Mouse (Mus musculus) urinary bladder, postnatal 14 days (tissue): ENCODE measurements at regions not wholly inside any gene's neighbourhood (a gene's known extent, or its start where the extent isn't known, plus 50 kb on each side); places are given as distances from the start of the nearest gene placed in this dataset.

ENCODE experiments used
- DNase-seq: peaks from one replicate; pipeline ENCODE4 v3.0.0; 2021; ENCODE audit warnings: low spot score

DNA sequence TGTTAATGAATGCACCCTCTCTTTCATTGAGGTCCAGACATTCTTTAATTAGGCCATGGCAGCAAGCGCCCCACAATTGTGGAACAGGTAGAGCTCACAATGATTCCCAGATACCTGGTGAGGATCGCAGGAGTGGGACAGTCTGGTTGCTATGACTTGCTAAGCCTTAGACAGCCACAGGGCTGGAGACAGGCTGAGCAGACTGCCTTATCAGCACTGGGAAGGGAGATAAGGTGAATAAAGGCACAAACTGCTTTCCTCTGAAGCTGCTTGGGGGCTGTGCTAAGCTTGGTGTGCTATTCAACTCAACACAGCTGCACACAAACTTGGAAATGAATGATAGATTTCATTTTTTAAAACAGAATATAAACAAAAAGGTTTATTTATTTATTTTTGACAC, 159.8 kb upstream of the Masp1 start:
- no peak for DNase-seq

DNA sequence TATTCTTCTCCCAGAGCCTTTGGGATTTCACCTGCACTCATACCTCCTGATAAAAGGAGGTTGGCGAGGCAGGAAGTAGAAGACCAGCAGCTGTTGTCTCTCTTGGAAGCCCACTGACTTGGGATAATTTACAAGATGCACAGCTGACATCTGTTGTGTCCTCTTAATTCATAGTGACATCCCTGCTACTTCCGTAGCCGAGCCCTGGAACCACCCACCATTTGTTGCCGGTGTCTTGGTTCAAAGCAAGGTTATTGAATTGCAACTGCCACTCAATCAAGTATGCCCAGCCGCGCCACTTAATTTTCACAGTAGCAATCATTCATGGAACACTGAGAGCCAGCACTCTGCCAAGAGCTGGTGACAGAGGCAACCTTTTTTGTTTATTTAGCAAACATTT, 151.8 kb upstream of the Masp1 start:
- DNase-seq = no peak

DNA sequence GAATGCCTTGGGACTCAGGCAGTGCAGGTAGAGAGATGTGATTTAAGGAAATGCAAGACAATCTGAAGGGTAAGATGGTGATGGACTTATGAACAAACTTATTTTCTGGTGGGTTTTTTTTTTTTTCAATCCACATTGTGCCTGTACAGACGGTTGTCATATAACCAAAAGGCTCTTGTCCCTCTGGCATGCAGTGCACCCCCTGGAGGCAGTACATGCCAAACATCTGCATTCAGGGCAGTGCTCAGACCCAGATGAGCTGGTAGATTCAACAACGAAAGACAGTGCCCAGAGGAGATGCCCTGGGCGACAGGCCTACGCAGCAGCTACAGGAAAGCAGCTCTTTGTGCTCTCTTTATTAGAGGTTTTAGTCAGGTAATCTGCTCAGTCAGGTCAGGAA, 149.5 kb upstream of the Masp1 start:
- DNase-seq = no peak

DNA sequence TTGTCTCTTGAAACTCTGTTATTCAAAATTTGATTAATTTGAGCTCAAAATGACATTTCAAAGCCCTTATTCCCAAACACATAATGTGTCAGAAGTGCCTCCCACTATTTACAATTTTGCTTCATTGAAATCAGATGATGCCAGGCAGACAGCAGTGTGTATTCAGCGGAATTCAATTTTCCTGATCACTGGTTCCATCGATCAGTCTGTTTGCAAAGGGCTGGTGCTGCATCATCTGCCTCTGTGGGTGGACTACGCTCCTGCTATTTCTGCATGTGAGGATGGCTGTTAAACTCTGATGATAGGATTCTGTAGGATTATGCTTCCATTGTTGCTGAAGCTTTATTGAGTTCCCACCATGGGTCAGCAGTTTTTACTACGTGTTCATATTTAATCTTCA, 149.0 kb upstream of the Masp1 start:
- no peak for DNase-seq
